Mouse (Mus musculus) kidney, postnatal 36 days (tissue): Measurements from ENCODE around the gene Hspb6.

Experiments
- DNase-seq, 2 experiments: peaks; one replicate each; pipeline ENCODE4 v3.0.0; 2021 to 2022; ENCODE audit warnings: mixed read lengths in 2 of 2

Hspb6 gene

DNA sequence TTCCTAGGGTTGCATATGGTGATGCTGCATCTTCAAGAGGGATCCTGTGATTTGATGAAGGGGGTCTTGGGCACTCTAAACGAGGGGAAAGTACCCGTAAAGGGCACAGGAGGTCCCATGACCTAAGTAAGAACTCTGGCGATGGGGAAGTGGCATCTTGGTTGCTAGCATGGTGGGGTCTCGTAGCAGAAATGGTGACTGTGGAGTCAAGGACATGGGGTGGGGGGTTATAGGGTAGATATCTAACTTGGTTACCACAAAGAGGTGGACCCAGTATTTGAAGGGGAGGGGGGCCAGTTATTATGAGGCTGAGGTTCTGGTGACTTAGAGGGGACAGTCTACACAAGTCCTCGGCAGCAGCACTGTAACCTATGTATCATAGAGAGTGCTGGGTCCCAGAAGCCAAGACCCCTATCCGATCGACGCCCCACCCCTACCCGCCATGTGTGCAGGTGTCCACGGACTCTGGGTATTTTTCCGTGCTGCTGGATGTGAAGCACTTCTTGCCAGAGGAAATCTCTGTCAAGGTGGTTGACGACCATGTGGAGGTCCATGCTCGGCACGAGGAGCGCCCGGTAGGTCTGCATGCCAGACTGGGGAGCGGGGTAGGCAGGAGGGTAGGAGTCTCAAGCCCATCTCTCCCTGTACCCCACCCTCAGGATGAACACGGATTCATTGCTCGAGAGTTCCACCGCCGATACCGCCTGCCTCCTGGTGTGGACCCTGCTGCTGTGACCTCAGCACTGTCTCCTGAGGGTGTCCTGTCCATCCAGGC, 2.0 kb downstream of the Hspb6 start:
- no peak for DNase-seq

DNA sequence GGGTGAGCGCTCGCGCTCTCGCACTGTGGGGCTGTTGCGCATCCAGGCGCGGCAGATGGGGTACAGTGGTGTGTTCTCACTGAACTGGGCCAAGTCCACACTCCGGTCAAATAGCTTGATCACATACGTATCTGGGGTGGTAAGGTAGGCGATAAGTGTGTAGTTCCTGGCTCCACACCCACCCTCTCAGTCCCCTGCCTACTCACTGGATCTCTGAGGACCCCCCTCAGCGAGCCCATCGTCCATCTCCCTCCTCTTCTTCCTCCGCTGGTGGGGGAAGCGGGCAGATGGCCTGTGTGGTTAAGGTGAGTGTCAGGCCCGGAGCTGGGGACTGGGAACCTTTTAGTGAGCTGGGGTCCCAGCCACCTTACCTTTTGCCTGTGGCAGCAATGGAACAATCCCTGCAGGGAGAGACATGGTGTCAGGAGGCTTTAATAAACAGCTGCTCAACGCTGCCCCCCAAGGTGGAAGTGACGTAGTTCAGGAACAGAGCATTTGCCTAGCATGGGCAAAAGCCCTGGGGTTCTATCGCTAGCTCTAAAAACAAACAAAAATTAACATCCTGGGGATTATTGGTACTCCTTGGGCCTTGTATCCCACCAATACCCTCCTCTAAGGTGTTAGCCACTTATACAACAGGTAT, 5.0 kb downstream of the Hspb6 start:
- peak in 1 of 2 experiments; percentile 54 for DNase-seq

DNA sequence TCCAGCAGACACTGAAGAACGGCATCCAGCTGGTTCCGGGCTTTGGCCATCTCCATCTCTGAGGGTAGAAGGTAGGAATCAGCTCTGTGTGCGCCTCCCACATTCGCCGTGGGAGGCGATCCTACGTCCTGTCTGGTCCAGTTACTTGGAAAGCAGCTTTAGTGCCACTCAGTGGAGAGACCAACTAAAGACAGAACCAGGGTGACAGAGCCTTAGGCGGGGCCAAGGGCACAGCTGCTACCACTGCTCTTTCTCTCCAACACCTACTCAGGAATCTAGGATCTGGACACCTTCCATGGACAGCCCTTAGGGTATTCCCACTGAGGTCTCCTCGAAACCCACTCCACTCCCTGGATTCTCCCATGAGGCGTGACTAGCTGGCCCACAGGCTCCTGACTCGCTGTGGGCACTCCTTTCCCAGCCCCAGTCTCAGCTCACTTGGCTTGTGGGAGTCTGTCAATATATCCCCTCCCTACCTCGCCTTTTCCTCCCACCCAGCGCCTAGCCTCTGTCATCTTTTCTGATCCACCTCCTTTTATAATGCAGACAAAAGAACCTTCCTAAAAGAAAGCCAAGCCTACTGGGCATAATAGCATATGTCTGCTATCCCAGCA, 6.0 kb downstream of the Hspb6 start:
- no peak for DNase-seq

DNA sequence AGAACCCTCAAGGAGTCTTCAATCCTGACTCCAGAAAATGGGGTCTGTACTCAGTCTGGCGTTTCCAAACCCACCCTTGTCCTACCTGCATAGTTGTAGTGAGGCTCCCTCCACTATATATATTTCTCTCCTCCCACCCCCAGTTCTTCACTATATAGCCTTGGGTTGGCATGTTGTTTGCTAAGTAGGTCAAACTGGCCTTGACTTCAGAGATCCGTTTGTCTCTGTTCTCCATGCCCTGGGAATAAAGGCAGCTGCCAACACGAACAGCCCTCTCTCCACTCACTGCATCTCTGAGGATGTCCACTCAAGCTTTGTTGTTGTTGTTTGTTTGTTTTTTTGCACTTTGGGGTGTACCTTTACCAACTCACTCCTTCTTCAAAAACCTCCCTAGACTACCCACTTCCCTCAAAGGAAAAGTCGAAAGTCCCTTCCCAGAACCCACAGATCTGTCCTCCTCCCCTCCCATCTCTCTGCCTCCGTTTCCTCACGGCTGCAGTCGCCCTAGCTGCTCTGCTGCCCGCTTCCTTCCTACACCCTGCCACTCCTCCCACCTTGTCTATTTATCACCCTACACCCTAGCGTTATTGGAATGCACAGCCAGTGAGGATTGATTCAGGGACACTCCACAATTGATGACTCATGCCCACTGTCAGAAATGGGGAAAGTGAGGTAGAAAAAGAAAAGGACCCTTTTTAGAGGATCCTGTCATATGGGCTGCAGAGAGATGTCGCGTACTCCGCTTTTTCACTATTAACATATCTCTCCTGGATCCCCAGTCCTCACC, 6.9 kb downstream of the Hspb6 start:
- no peak for DNase-seq

DNA sequence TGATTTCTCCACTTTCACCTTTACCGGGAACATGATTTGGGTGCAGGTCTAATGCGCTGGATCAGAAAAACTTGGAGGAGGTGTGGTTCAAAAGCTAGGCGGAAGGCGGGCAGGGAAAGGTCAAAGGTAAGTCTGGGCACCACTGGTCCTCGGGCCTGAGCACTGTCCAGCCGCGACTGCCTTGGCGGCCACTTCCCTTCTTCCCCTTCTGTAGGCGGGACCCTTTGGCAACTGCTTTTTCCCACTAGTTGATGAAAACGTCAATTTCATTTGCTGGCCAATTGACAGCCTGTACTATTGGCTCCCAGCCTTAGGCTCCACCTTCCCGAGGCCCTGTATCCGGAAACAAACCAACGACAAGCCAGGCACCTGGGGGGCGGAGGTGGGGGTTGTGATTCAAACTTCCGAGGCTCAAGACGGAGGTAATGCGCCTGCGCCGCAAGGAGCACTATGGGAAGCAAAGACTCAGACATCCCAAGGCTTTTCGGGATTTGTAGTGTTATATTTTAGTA, 7.5 kb downstream of the Hspb6 start, which contains the start of gene Lin37:
Lin37 (minus strand) TSS at position 396 of the 512 bp plus-strand sequence.
- DNase-seq = peak; percentile 98 to 100

DNA sequence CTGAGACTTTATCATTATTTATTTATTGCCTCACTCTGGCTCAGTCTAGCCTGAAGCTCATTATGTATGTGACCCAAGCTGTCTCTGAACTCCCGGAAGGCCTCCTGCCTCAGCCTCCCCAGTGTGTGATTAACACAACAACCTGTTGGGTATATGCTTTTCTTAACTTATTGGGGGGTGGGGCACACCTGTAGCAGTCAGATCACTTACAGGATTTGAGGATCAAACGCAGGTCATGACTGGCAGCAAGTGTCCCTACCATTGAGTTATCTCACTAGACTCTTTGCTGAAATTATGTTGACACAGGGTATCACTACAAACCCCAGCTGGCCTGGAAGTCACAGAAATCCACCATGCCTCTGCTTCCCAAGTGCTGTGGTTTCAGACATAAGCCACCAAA, 8.3 kb downstream of the Hspb6 start:
- no peak for DNase-seq

DNA sequence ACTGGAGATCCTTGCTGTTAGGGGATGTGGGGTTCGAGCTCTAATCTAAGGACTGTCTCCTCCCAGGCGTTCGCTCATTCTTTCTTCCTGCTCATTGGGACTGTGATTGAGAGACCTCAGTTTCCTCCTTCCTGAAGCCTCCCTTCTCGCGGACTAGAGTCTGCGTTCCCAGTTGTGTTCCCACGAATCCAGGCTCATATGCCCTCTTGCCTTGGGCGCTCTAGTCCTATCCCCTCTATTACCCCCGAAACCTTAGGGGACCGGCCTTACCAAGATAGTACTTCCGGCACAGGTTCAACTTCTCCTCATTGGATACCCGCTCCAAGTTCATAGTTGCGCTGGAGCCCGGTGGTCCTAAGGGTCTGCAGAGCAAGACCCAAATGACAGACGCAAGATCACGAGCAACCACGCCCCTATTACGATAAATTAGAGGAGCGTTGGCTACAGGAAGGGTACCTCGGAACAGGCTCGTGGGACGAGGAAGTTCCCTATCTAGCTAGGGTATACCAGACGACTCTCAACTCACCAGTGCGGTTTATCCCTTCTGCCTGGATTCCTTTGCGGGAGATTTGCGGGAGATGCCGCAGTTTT, 10.6 kb downstream of the Hspb6 start:
- peak in 1 of 2 experiments; percentile 19 for DNase-seq

DNA sequence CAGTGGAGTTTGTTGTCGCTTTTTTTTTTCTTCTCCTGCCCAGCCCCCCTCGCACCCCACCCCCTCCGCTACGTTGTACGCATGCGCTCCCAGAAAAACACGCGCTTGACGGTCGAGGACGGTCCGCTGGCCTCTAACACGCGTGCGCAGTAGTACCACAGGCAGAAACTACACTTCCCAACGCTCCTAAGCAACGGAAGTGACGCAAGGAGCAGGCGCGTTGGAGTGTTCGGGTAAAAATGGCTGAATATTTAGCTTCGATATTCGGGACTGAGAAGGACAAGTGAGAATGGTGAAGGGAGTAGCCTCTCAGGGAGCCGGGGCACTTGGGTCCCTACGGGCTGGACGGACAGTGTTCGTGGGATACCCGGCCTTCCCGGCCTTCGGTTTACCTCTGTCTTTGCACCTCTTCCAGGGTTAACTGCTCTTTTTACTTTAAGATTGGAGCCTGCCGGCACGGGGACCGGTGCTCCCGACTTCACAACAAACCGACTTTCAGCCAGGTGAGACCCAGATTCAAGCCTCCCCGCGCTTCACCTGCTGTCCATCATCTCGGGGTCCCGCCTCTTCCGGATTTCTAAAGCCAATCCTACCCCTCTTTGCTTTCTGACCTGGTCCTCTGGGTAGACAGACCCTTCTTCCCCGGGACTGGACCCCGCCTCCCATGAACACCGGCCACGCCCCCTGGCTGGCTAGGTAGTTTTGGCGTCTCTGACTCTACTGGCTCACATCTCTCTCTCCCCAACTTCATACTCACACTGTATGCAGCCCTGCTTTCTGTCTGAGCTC, 11.3 kb downstream of the Hspb6 start, which contains the start of the genes U2af1l4, Gm49396 and Psenen:
U2af1l4 (plus strand) TSS at position 185 of the 789 bp plus-strand sequence.
Gm49396 (plus strand) TSS at position 228 of the 789 bp plus-strand sequence.
Psenen (minus strand) TSS at position 511 of the 789 bp plus-strand sequence.
- DNase-seq = peak; percentile 97 to 98

DNA sequence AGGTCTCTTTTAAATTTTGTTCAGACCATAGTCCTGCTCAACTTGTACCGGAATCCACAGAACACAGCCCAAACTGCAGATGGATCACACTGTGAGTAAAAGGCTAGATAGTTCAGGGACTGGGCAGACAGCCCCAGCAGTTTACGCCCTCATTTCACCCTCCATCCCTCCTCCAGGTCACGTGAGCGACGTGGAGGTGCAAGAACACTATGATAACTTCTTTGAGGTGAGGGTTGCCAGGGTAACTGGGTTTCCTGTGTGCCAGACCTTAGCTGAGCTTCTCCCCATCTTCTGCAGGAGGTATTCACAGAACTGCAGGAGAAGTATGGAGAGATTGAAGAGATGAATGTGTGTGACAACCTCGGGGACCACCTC, 11.9 kb downstream of the Hspb6 start:
- no peak for DNase-seq

DNA sequence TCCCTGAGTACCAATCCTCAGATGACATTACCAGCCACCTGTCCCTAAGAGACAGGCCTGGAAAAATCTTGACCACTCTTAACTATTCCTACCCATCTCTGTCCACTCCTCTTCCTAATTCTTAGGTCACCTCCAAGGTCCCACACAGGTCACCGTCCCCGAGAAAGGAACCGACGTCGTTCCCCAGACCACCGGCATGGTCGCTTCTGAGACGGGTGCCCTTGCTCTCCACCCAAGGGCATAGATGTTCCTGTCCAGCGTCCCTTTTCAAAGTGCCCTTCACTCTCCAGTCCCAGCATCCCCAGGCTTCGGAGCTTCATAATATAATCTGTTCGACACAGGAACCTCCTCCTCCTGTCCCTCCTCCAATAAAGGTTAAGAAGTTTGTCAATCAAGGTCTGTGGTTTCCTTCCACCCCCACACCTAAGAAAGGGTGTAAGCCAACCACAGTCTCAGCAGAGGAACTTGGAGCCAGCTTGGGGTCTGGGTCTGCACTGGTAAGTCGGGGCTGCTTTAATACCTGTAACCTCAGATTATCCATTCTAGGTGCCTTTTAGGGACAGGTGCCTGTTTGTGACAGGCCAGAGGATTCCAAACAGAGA, 13.1 kb downstream of the Hspb6 start, which contains the start of gene Igflr1:
Igflr1 (plus strand) TSS at position 458 of the 602 bp plus-strand sequence.
- no peak for DNase-seq

DNA sequence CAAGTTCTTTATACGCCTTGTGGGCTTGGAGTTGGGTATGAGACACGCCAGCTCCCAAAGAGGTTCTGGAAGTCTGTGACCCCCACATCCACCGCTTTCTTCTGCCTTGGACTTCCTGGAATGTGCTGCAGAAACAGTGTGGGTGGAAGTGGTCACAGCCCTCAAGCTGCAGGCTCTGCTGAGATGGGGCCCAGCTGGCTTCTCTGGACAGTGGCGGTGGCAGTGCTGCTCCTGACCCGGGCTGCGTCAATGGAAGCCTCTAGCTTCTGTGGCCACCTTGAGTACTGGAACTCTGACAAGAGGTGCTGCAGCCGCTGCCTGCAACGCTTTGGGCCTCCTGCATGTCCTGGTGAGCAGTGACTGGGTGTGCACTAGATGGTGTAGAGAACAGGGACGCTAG, 14.1 kb downstream of the Hspb6 start:
- DNase-seq = no peak

DNA sequence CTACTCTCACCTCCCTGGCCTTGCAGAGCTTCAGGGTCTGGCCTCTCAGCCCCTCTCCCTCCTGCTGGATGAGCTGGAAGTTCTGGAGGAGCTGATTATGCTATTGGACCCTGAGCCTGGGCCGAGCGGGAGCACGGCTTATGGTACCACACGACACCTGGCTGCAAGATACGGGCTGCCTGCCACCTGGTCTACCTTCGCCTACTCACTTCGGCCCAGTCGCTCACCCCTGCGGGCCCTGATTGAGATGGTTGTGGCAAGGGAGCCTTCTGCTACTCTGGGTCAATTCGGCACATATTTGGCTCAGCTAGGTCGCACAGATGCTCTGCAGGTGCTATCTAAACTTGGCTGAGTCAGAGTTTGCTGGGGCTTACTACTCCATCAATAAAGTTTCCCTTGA, 15.6 kb downstream of the Hspb6 start:
- no peak for DNase-seq

DNA sequence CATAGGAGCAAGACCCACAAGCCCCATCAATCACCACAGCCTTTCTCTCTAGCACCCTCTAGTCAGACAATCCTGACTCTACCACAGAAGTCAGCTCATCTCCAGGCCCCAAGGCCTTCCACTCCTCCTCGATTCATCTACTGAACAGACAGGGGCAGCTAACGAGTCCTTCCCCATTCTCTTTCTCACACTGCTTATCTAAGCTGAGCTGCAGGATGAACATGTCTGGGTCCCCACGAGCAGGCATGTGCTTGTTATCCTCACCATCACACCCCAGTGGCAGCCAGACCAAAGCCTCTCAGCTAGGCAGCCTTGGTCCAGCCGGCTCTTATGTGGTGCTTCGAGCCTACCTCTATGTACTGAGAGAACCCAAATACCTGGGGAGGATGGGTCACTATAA, 20.4 kb downstream of the Hspb6 start:
- DNase-seq = no peak

DNA sequence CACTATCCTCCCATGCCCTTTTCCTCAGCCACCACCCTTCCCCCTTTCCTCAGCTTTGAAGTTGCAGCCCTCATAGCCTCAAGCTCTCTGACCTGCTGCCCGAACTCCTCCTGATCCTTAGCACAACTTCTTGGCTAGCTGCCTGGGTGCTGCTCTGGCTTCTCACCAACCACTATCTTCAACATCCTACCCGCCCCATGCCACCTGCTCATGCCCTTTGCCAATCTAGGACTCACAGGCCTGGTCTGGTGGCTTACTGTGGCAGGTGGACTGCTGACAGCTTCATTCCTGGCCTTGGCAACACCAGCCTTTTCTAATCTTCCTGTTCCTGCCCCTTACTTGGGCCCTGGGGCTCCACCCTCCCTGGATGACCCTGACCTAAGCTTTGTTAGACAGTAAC, 21.0 kb downstream of the Hspb6 start:
- DNase-seq = peak; percentile 81 to 87

DNA sequence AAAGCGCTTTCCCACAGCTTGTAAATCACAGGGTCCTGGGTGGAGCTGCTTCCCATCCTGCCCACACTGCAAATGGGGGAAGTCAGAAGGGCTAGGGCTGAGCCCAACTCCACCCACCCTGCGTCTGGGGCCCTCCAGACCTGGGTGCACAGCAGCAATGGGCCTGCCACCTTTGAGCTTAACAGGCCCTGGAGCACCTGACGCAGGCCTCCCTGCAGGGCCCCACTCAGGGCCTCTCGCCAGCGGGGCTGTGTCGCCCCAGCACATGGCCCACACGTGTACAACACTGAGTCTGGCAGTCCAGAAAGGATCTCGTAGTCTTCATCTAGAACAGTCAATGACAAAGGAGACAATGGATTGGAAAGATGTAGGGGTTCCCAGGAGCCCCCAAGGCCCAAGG, 28.0 kb downstream of the Hspb6 start:
- DNase-seq = no peak

DNA sequence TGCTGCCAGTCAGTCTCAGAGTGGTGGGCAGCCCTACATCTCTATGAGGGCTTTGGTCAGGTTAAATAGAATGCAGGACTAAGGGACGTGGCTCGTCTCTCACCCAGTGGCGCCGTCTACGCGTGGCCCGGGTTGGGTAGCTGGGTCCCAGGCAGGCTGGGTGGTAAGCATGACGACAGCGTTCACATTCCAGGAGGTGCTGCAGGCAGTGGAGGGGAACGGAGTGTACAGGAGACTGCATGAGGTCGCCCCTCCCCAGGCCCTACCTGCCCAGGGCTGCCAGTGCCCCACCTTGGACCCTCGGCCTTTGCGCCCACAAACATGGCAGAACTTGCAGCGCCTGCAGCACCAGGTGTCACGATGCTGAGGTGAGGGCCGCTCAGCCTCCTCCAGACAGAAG, 29.6 kb downstream of the Hspb6 start:
- DNase-seq = peak in 1 of 2 experiments; percentile 27

DNA sequence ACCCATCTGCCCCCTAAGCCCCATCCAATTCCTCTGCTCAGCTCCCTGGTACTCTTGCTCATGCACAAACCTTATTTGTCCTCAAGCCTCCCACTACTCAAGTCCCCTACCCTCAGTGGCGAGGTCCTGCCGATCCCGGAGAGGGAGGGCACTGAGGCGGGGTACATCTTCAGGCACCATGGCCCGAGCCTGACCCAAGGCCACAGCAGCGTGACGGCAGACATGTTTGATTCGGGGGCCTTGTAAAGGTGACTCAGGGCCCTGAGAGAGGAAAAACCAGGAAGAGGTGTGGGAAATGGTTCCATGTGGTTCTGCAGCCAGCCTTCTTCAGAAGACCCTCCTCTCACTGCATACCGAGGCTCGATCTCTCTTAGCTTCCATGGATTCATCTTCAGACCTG, 32.4 kb downstream of the Hspb6 start:
- no peak for DNase-seq

DNA sequence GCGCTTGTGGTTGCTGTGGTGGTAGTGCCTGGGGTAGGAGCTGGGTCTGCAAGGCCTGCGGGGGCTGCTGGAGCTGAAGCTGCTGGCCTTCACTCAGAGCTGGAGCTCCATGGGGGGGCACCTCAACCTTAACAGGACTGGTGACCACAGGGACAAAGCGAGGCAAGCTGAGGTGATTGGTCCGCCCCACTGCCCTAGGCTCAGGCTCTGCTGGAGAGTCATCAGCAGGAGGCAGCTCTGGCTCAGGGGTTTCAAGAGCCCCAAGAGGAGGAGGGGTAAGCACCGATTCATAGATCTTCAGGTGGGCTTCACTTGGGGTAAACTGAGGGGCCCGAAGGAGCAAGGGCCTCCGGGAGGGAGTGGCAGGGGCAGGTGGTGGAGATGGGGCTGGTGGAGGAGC, 33.2 kb downstream of the Hspb6 start:
- DNase-seq = no peak

DNA sequence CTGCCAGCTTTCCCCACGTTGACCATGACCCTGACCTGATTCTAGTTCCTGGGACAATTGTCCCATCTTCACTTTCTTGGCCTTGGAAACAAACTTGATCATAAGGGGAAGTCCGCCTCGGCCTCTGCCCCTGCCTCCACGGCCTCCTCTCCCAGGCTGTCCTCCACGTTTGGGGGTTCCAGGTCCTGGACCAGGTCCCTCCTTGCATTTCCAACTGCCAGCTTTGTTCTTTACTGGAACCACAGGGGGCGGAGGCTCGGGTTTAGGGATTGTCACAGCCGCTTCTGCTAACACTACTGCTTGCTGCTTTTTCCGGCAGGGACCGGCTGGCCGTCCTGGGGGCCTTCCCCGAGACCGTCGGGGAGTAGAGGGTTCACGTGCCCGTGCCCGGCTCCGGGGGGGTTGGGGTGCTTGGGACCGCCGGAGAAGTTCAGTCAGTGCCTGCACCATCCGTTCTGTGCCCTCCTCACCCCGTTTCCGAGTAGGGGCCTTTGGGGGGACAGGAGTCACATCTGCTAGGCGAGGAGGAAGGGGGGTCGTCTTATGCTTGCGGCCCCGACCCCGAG, 34.6 kb downstream of the Hspb6 start:
- no peak for DNase-seq

DNA sequence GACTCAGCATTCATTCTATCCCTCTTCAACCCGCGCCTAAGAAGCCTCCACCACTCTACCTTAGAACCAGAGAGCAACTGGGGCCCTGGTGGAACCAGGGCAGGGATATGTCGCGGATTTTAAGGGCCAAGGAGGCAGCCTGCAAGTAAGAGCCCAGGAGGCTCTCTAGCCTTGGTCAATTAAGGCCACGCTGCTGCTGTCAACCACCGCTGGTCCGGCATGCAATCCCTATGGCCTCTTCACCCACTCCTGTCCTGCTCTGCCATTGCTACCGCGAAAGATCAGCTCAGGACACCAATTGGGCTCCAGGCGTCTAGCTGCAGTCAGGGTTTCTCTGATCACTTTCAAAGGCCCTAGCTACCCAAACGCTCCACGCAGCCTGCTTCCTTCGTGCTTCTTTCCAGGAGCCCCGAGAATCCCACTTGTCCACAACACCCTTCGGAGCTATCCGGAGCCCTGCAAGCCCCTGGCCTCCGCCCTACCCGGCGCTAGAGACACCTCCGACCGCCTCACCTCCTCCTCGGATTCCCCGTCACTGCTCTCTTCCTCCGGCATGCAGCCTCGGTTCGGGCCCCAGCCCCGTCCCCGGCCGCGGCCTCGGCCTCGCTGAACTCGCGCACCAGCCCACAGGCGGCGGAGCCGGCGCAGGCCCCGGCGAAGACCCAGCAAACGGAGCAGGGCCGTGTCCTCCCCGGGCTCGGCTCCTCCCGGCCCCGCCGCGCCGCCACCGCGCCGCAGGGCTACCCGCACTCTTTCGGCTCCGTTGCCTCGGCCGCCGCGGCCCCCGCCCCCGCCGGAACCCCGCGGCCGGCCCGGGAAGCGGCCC, 36.1 kb downstream of the Hspb6 start:
- peak; percentile 24 to 53 for DNase-seq
